Mouse (Mus musculus) brown adipose tissue, adult 24 weeks (tissue): ENCODE measurements around the gene Gm49325. TPM values are rescaled to one million over a fixed set of nuclear protein-coding genes. Genes with fewer than 3 reads are reported as not detected.
"Not testable (repeated sequence)": the region's sequence is repeated elsewhere in the genome, so short reads cannot be mapped to it uniquely, and the experiment has no call there.

Source experiments
- H3K27ac ChIP-seq: fragments of 200-500 bp; replicated peaks from 2 replicates; pipeline ENCODE4 v1.5.1; 2012; ENCODE audit warnings: low read depth, mild to moderate bottlenecking, low read length
- H3K4me1 ChIP-seq: fragments of 200-500 bp; 2 replicates; pipeline ENCODE4 v1.6.1; 2012; ENCODE audit warnings: low read length, mixed read lengths; ENCODE audit not compliant: control insufficient read depth, insufficient read depth, insufficient read length
- H3K4me3 ChIP-seq: fragments of 200-500 bp; 2 replicates; pipeline ENCODE4 v1.5.1; 2012; ENCODE audit warnings: low read depth, mild to moderate bottlenecking, low read length, moderate library complexity; ENCODE audit not compliant: insufficient read depth
- polyA plus RNA-seq: library from polyadenylated mRNA; stranded (reverse); fragments of >200 nt; gene quantifications from 2 replicates; pipeline ENCODE4 v1.2.4, GENCODE M21; 2012; ENCODE audit not compliant: missing spikeins, insufficient read depth, insufficient read length

Gm49325 gene
- polyA plus RNA-seq, 1 experiment, result 45.5 TPM

DNA sequence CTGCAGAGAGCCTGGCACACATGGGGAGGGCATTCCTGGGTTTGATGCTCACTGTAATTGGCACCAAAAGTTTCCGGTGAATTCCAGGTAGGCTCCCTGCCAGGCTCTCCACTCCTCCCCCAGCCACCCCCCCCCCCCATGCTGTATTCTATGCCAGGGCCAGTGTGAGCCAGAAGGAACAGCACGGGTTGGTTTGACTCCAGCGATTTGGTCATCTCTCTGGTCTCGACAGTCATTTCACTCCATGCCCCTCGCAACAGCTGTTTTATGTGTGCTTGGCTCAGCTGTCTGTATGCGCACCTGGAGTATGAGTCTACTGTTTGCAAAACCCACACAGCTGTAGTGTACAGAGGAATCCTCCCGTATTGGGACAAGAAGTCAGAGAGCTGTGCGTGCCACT lies 60.3 kb downstream of the Gm49325 start:
- Histone ChIP-seq H3K4me1 (no peaks in the 10 kb centered on the region; the same call in 1 of the 2 replicates), H3K27ac (no peak overlapping the region), H3K4me3 (no peak overlapping the region)

- no peaks in the 10 kb centered on the region; the same call in 1 of the 2 replicates for H3K4me1 ChIP-seq
These were observed 61.4 kb downstream of the Gm49325 start for GRCm38 (mm10) chr10:77667402-77667801.

GRCm38 (mm10) chr10:77670710-77671109 lies 64.7 kb downstream of the Gm49325 start:
- H3K4me3 ChIP-seq, result no peak overlapping the region
- no peaks in the 10 kb centered on the region; the same call in 1 of the 2 replicates for H3K4me1 ChIP-seq

More at GRCm38 (mm10) chr10:77667402-77667801, 61.4 kb downstream of the Gm49325 start:
- Histone ChIP-seq H3K4me3 (no peak overlapping the region), H3K27ac (no peak overlapping the region)

GRCm38 (mm10) chr10:77671519-77671918 lies 65.5 kb downstream of the Gm49325 start:
- no peak overlapping the region for H3K4me3 ChIP-seq
- H3K27ac ChIP-seq, result no peak overlapping the region
- no peaks in the 10 kb centered on the region; the same call in 1 of the 2 replicates for H3K4me1 ChIP-seq

More at GRCm38 (mm10) chr10:77670710-77671109, 64.7 kb downstream of the Gm49325 start:
- H3K27ac ChIP-seq, result no peak overlapping the region

- H3K4me3 ChIP-seq, result no peak overlapping the region
- H3K27ac ChIP-seq, result no peak overlapping the region
- no peaks in the 10 kb centered on the region for H3K4me1 ChIP-seq
These were observed 67.8 kb downstream of the Gm49325 start for GRCm38 (mm10) chr10:77673765-77674164.

DNA sequence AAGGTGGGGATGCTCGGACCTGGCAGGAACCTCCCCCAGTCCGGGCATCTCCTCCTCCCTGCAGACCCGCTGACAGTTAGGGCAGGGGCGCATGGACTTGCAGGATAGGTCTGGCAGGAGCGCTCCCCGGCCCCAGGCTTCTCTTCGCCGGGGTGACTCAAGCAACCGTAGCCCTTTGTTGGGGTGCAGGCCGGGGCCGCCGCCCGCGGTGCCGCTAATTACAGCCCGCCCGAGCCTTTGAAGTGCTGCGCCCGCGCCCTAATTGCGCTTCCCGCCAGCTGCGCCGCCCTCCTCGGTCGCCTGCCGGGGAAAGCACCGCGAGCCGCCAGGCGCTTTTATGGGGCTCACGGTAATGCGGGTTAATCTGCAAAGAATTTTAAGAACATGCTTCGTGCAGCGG lies 71.6 kb downstream of the Gm49325 start:
- Histone ChIP-seq H3K27ac (no peak overlapping the region), H3K4me3 (no peak overlapping the region), H3K4me1 (no peaks in the 10 kb centered on the region)

GRCm38 (mm10) chr10:77682994-77683393 lies 77.0 kb downstream of the Gm49325 start:
- Histone ChIP-seq H3K4me3 (no peak overlapping the region), H3K4me1 (no peaks in the 10 kb centered on the region), H3K27ac (no peak overlapping the region)

- Histone ChIP-seq H3K4me3 (no peak overlapping the region), H3K27ac (no peak overlapping the region), H3K4me1 (no peaks in the 10 kb centered on the region)
These were observed 78.2 kb downstream of the Gm49325 start for GRCm38 (mm10) chr10:77684181-77684580.

DNA sequence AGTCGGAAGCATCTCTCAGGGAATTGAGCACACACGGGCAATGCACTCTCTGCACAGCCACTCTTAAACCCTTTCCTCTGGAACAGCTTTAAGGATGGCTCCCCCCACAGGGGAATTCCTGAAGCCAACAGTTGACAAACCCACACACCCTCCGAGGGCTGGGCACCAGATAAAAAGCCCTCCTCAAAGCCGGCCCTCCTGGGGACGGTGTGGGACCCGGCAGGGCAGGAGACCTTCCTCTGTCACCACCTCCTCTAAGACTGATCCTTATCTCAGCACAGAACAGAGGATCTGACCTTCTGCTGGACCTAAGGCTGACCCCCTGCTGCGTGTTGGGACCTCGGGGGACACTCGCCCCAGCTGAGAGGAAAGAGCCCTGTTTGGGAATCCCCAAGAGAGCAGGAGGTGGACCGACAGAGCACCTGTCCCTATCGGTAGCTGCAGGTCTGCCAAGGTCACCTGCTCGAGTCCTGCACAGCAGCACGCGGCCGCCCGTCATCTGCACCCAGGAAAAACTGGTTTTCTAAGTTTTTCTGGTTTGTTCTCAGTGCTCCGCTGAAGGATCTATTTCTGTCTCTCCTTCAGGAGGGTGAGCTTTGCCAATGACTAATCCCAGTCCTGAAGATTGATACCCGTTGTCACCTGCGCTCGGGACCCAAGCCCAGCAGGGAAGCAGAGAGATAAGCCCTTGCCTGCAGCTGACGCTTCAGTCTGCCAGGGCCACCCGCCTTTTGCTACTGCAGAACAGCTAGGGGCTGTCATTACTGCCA lies 80.1 kb downstream of the Gm49325 start, which contains the start of gene Tspear:
Gene Tspear, plus strand, starts transcription at position 675 of the 770 bp plus-strand sequence.
- Histone ChIP-seq H3K4me1 (no peaks in the 10 kb centered on the region), H3K27ac (no peak within 1 kb of the TSS), H3K4me3 (no peak within 1 kb of the TSS)

DNA sequence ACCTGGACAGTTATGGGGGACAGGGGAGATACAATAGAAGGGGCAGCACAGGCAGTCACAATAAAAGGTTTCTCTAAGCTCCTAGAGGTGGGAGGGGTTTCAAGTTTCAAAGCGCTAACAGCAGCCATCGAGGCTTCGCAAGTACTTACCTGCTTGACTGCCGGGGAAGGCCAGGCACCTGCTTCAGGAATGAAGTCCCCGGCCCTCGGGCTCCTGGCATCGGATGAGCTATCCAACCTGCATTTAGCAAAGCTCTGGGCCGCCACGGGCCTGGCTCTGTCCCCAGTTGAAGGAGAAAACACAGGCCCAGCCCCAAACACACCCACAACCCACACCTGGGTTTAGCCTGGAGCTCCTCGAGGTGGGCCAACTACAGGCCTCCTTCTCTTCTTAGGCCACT lies 81.0 kb downstream of the Gm49325 start:
- Histone ChIP-seq H3K4me1 (no peaks in the 10 kb centered on the region), H3K27ac (no peak overlapping the region), H3K4me3 (no peak overlapping the region)

GRCm38 (mm10) chr10:77690356-77690807 lies 84.4 kb downstream of the Gm49325 start, which contains the start of gene Gm19402:
TSS of gene Gm19402 (minus strand) at chr10:77690757.
- H3K4me1 ChIP-seq, H3K27ac ChIP-seq, H3K4me3 ChIP-seq: not testable (repeated sequence)

Other genes starting within 250 kb of the Gm49325 start
- 4.0 and 4.4 TPM in 2 replicates for gene Adarb1, start 187.9 kb upstream of the Gm49325 start, polyA plus RNA-seq
- 5.4 and 11.1 TPM in 2 replicates for gene Fam207a, start 90.4 kb upstream of the Gm49325 start, polyA plus RNA-seq
- gene Itgb2, start 75.9 kb upstream of the Gm49325 start, polyA plus RNA-seq, result 4.3 and 4.4 TPM in 2 replicates
- gene Pttg1ip, start 24.5 kb upstream of the Gm49325 start, polyA plus RNA-seq, result 88.8 and 92.4 TPM in 2 replicates
- 58.1 and 84.9 TPM in 2 replicates for gene Sumo3, start 100 bp upstream of the Gm49325 start, polyA plus RNA-seq
- 23.3 and 26.1 TPM in 2 replicates for gene Ube2g2, start 16.1 kb downstream of the Gm49325 start, polyA plus RNA-seq
- gene Tspear, start 80.4 kb downstream of the Gm49325 start, polyA plus RNA-seq, result not detected in 2 replicates
- gene Gm19402, start 84.6 kb downstream of the Gm49325 start, polyA plus RNA-seq, result not detected in 2 replicates
- gene Gm9508, start 91.0 kb downstream of the Gm49325 start, polyA plus RNA-seq, result not detected in 2 replicates
- gene Gm10272, start 100.4 kb downstream of the Gm49325 start, polyA plus RNA-seq, result not detected in 2 replicates
- not detected in 2 replicates for gene Gm10024, start 105.3 kb downstream of the Gm49325 start, polyA plus RNA-seq
- gene Gm10142, start 109.6 kb downstream of the Gm49325 start, polyA plus RNA-seq, result not detected in 2 replicates
- not detected in 2 replicates for gene Krtap12-1, start 114.4 kb downstream of the Gm49325 start, polyA plus RNA-seq
- not detected in 2 replicates for gene Gm10100, start 120.3 kb downstream of the Gm49325 start, polyA plus RNA-seq
- not detected in 2 replicates for gene Gm18596, start 136.4 kb downstream of the Gm49325 start, polyA plus RNA-seq
- gene Gm9736, start 145.2 kb downstream of the Gm49325 start, polyA plus RNA-seq, result not detected in 2 replicates
- gene Gm3233, start 153.5 kb downstream of the Gm49325 start, polyA plus RNA-seq, result not detected in 2 replicates
- not detected in 2 replicates for gene Gm3238, start 165.1 kb downstream of the Gm49325 start, polyA plus RNA-seq
- not detected in 2 replicates for gene Gm7138, start 170.7 kb downstream of the Gm49325 start, polyA plus RNA-seq
- gene Gm3250, start 176.3 kb downstream of the Gm49325 start, polyA plus RNA-seq, result not detected in 2 replicates
- not detected in 2 replicates for gene Gm7137, start 182.0 kb downstream of the Gm49325 start, polyA plus RNA-seq
- not detected in 2 replicates for gene Gm9639, start 188.9 kb downstream of the Gm49325 start, polyA plus RNA-seq
- gene Gm19668, start 192.9 kb downstream of the Gm49325 start, polyA plus RNA-seq, result not detected in 2 replicates
- not detected in 2 replicates for gene Gm9507, start 205.6 kb downstream of the Gm49325 start, polyA plus RNA-seq
- not detected in 2 replicates for gene Gm2696, start 208.5 kb downstream of the Gm49325 start, polyA plus RNA-seq
- gene Krtap10-4, start 220.9 kb downstream of the Gm49325 start, polyA plus RNA-seq, result not detected in 2 replicates
- not detected in 2 replicates for gene Krtap10-10, start 229.8 kb downstream of the Gm49325 start, polyA plus RNA-seq
- gene Gm36176, start 240.6 kb downstream of the Gm49325 start, polyA plus RNA-seq, result not detected in 2 replicates
- not detected in 2 replicates for gene Gm10318, start 246.7 kb downstream of the Gm49325 start, polyA plus RNA-seq